In genomic region chr9:44708925-44709324, GRCm38 (mm10) we compare ENCODE assay signal across 8 mouse cellular contexts. TPM values are rescaled to one million over a fixed set of nuclear protein-coding genes. Genes with fewer than 3 reads are reported as not detected.
A peak's percentile ranks its signal among the peaks of the same experiment; 100 is the strongest.
DNase-seq lines count a peak whose midpoint lies in the region; ATAC-seq and TF ChIP-seq lines count a peak whose summit lies in the region.

No protein-coding gene starts in this region.

- no peak for TF ChIP-seq EP300 in heart, adult 2 months (IDR thresholded peaks at IDR 0.05; ENCODE audit: insufficient read depth, low read depth, low read length)

- H3K9me3 ChIP-seq in heart, embryonic 14.5 days (ENCODE audit: control insufficient read depth, low read length), result no peaks in the 10 kb centered on the region
- H3K9me3 ChIP-seq in liver, embryonic 16.5 days (replicated peaks; ENCODE audit: control insufficient read depth, low read length), result no peaks in the 10 kb centered on the region

- intact Hi-C loops in heart, adult 2 months (cut with DNase I), result loop anchor here (5.0 kb wide), 1 partner anchor 38 kb away; no protein-coding TSS in a partner anchor

- in situ Hi-C loops in Patski (cut with MboI; ENCODE audit: low pct_unique_long_range_greater_than_20kb), result no loop called here

- no peak for TF ChIP-seq CTCF in heart, adult 2 months (IDR thresholded peaks at IDR 0.05)
- TF ChIP-seq CTCF in Patski (IDR thresholded peaks at IDR 0.05), result no peak

- H3K27ac ChIP-seq in heart, adult 2 months, result peak overlapping the region; percentile 41; the same call in 1 of the 2 replicates
- peak overlapping the region; percentile 27 to 61; a peak in 2 of 4 replicates for H3K27ac ChIP-seq in heart, embryonic 14.5 days (replicated peaks in 1 of 2; ENCODE audit: control insufficient read depth in 1 of 2, insufficient read depth in 1 of 2, low read depth in 2 of 2, low read length in 2 of 2)
- H3K27ac ChIP-seq in liver, embryonic 16.5 days (ENCODE audit: low read length), result no peak overlapping the region

- CTCF ChIA-PET in Patski (lab: Charles Lee), result interaction anchor here (1.4 to 1.8 kb wide), 4 partner anchors 9 to 20 kb away, joined by 3 to 12 read pairs (median 9); no protein-coding TSS in a partner anchor

- peak; percentile 12 for ATAC-seq in Patski
- peak; percentile 27; the same call in 1 of the 2 replicates for ATAC-seq in heart, embryonic 14.5 days (ENCODE audit: insufficient number of reproducible peaks, insufficient read depth, low FRiP score, low read depth)
- no peak for ATAC-seq in liver, embryonic 16.5 days (ENCODE audit: low read depth)

- H3K9ac ChIP-seq in heart, adult 2 months (ENCODE audit: low read depth, low read length), result 0 out of 2 replicates have a peak overlapping the region, but pooled peaks have one; percentile 7
- peak overlapping the region; percentile 69 for H3K9ac ChIP-seq in heart, embryonic 14.5 days (ENCODE audit: low read length)
- H3K9ac ChIP-seq in liver, embryonic 16.5 days (ENCODE audit: low read depth, low read length), result no peak overlapping the region

- H3K36me3 ChIP-seq in heart, adult 2 months (ENCODE audit: control insufficient read depth, insufficient read depth, low read length), result no peaks in the 10 kb centered on the region; the same call in 1 of the 2 replicates
- H3K36me3 ChIP-seq in heart, embryonic 14.5 days (ENCODE audit: control insufficient read depth, insufficient read depth, low read length), result peaks cover 78% of the 10 kb centered on the region
- H3K36me3 ChIP-seq in liver, embryonic 16.5 days (ENCODE audit: control insufficient read depth, insufficient read depth), result no peaks in the 10 kb centered on the region

- H3K4me3 ChIP-seq in heart, adult 2 months, result peak overlapping the region; percentile 6; the same call in 1 of the 2 replicates
- peak overlapping the region; percentile 50 to 54 for H3K4me3 ChIP-seq in heart, embryonic 14.5 days (ENCODE audit: control insufficient read depth in 1 of 2, insufficient read depth in 1 of 2, low read depth in 1 of 2, low read length in 2 of 2)
- H3K4me3 ChIP-seq in liver, embryonic 16.5 days (ENCODE audit: low read depth, low read length), result peak overlapping the region; percentile 26

- 46% methylated on average over 6 of the region's 6 CpGs for WGBS in heart, adult 2 months
- whole genome bisulfite sequencing in heart, embryonic 14.5 days, result 19% methylated on average over 6 of the region's 6 CpGs
- 51% methylated on average over 6 of the region's 6 CpGs for WGBS in liver, embryonic 16.5 days (ENCODE audit: insufficient replicate concordance)

- no peak for TF ChIP-seq POLR2A in heart, adult 2 months (IDR thresholded peaks at IDR 0.05; ENCODE audit: insufficient read depth, low read depth, low read length)

- peak overlapping the region; percentile 82 for H3K4me2 ChIP-seq in heart, embryonic 14.5 days (ENCODE audit: low read length)
- H3K4me2 ChIP-seq in liver, embryonic 16.5 days (ENCODE audit: low read depth, low read length), result peak overlapping the region; percentile 56

- DNase-seq in heart, adult 2 months, result peak in 1 of 2 experiments; percentile 31
- no peak for DNase-seq in heart, postnatal 4 days
- DNase-seq in Patski (ENCODE audit: low read depth, low spot score), result no peak
- DNase-seq in layer of hippocampus, postnatal 36 days, result no peak
- no peak for DNase-seq in frontal cortex, postnatal 25 days (ENCODE audit: low spot score in 2 of 2)
- DNase-seq in thymus, postnatal 36 days, result no peak

- H3K79me2 ChIP-seq in heart, adult 2 months (replicated peaks; ENCODE audit: control insufficient read depth, insufficient read depth, low read length), result no peaks in the 10 kb centered on the region; the same call in none of the 2 replicates

- POLR2A ChIA-PET in Patski (lab: Charles Lee), result interaction anchor here (1.2 to 1.7 kb wide), 2 partner anchors 9 to 11 kb away, joined by 5 to 6 read pairs; no protein-coding TSS in a partner anchor

- H3K27me3 ChIP-seq in heart, adult 2 months (ENCODE audit: control insufficient read depth, insufficient read depth, low read length), result no peaks in the 10 kb centered on the region
- H3K27me3 ChIP-seq in Patski, result no peaks in the 10 kb centered on the region
- H3K27me3 ChIP-seq in heart, embryonic 14.5 days (ENCODE audit: control insufficient read depth, insufficient read depth, low read length), result no peaks in the 10 kb centered on the region
- no peaks in the 10 kb centered on the region for H3K27me3 ChIP-seq in liver, embryonic 16.5 days (ENCODE audit: control insufficient read depth, insufficient read depth, low read depth, low read length)

- H3K4me1 ChIP-seq in heart, adult 2 months (ENCODE audit: control insufficient read depth, insufficient read depth, low read length), result peaks cover 8% of the 10 kb centered on the region
- H3K4me1 ChIP-seq in heart, embryonic 14.5 days (ENCODE audit: control insufficient read depth in 2 of 2, insufficient read depth in 2 of 2, low read length in 2 of 2), result peaks cover 14 to 18% of the 10 kb centered on the region in 2 experiments
- peaks cover 7% of the 10 kb centered on the region for H3K4me1 ChIP-seq in liver, embryonic 16.5 days (ENCODE audit: control insufficient read depth, low read depth, low read length)

RNA-seq across cellular contexts. Expression of gene Phldb1, which starts 26.1 kb away (rescaled TPM):
- 100 to 1,000 TPM; 104 to 108 TPM for total RNA-seq in heart, adult 2 months (2021)
- 146 and 165 TPM in 2 replicates for polyA plus RNA-seq in heart, adult 2 months (2012; rRNA removed)
- total RNA-seq in heart, postnatal 4 days (2021), result 100 to 1,000 TPM; 109 TPM
- 137 TPM for polyA plus RNA-seq in Patski (2021)
- polyA plus RNA-seq in heart, embryonic 14.5 days (2014; fragmentation: Nextera tagmentation; extraction: Ambion mirVana), result 23.2 and 25.4 TPM in 2 replicates
- polyA plus RNA-seq in liver, embryonic 16.5 days (2015; fragmentation: Nextera tagmentation; extraction: Ambion mirVana), result 2.2 and 2.3 TPM in 2 replicates
- 10 to 100 TPM; 88.5 to 95.6 TPM for total RNA-seq in layer of hippocampus, postnatal 36 days (2021)

RNA-seq across cellular contexts. Expression of gene Treh, which starts 35.9 kb away (rescaled TPM):
- not detected for total RNA-seq in heart, adult 2 months (2021)
- not detected in 2 replicates for polyA plus RNA-seq in heart, adult 2 months (2012; rRNA removed)
- not detected for total RNA-seq in heart, postnatal 4 days (2021)
- polyA plus RNA-seq in Patski (2021), result not detected
- not detected in 2 replicates for polyA plus RNA-seq in heart, embryonic 14.5 days (2014; fragmentation: Nextera tagmentation; extraction: Ambion mirVana)
- not detected in 2 replicates for polyA plus RNA-seq in liver, embryonic 16.5 days (2015; fragmentation: Nextera tagmentation; extraction: Ambion mirVana)
- total RNA-seq in layer of hippocampus, postnatal 36 days (2021), result not detected

RNA-seq across cellular contexts. Expression of gene Arcn1, which starts 58.7 kb away (rescaled TPM):
- 10 to 100 TPM; 78.6 to 93.9 TPM for total RNA-seq in heart, adult 2 months (2021)
- polyA plus RNA-seq in heart, adult 2 months (2012; rRNA removed), result 28.2 and 57.5 TPM in 2 replicates
- 100 to 1,000 TPM; 104 to 119 TPM for total RNA-seq in heart, postnatal 4 days (2021)
- 142 TPM for polyA plus RNA-seq in Patski (2021)
- polyA plus RNA-seq in heart, embryonic 14.5 days (2014; fragmentation: Nextera tagmentation; extraction: Ambion mirVana), result 126 and 131 TPM in 2 replicates
- 92.8 and 95.6 TPM in 2 replicates for polyA plus RNA-seq in liver, embryonic 16.5 days (2015; fragmentation: Nextera tagmentation; extraction: Ambion mirVana)
- total RNA-seq in layer of hippocampus, postnatal 36 days (2021), result 100 to 1,000 TPM; 104 to 112 TPM

RNA-seq across cellular contexts. Expression of gene Ift46, which starts 58.8 kb away (rescaled TPM):
- total RNA-seq in heart, adult 2 months (2021), result 10 to 100 TPM; 22.7 to 27.8 TPM
- 28.3 and 36.1 TPM in 2 replicates for polyA plus RNA-seq in heart, adult 2 months (2012; rRNA removed)
- 10 to 100 TPM; 58.4 to 58.7 TPM for total RNA-seq in heart, postnatal 4 days (2021)
- 193 TPM for polyA plus RNA-seq in Patski (2021)
- 67.7 and 73.8 TPM in 2 replicates for polyA plus RNA-seq in heart, embryonic 14.5 days (2014; fragmentation: Nextera tagmentation; extraction: Ambion mirVana)
- 20.6 and 21.0 TPM in 2 replicates for polyA plus RNA-seq in liver, embryonic 16.5 days (2015; fragmentation: Nextera tagmentation; extraction: Ambion mirVana)
- 10 to 100 TPM; 68.1 to 69.1 TPM for total RNA-seq in layer of hippocampus, postnatal 36 days (2021)
